In the genomic region with DNA sequence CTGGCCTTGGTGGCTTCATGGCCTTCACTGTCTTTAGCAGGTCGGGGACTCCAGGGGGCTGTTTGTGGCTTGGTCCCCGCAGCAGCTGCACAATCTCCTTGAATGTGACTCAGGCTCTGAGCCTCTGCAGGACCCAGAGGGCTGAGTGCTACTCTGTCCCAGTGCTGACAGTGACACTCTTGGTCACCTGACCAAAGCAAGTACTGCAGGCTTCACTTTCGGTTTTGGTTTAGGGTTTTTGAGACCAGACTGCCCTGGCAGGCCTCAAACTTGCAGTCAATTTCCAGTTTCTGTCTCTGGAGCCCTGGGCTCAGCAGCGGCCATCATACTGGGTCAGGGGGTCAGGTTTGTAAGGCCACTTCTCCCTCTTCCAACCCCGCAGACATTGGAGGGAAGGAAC, we compare ENCODE assay signal across 9 mouse cellular contexts. TPM values are rescaled to one million over a fixed set of nuclear protein-coding genes. Genes with fewer than 3 reads are reported as not detected.
DNase-seq lines count a peak whose midpoint lies in the region; ATAC-seq lines count a peak whose summit lies in the region.
"Had no signal": no experiment of that assay in that cellular context is flagged by ENCODE, and none has a peak within 500 bp of the region (broad histone marks: within the 10 kb centered on the region; RNA-seq: fewer than 3 reads in every experiment).

No protein-coding gene starts in this region.

- H3K27me3 ChIP-seq in heart, embryonic 10.5 days (ENCODE audit: insufficient read depth, poor library complexity, severe bottlenecking): peaks cover 3% of the 10 kb centered on the region
- H3K27me3 ChIP-seq in midbrain, embryonic 15.5 days (replicated peaks): 0 out of 2 replicates have a peak, but pooled peaks cover 2% of the 10 kb centered on the region
- H3K27me3 ChIP-seq in hindbrain, embryonic 10.5 days (ENCODE audit: insufficient read depth, poor library complexity, severe bottlenecking): no peaks in the 10 kb centered on the region; the same call in 1 of the 2 replicates
- H3K27me3 ChIP-seq: limb, embryonic 15.5 days had no signal

- intact Hi-C loops in left cerebral cortex, postnatal 36 days (cut with DNase I): no loop called here

- H3K4me3 ChIP-seq in heart, embryonic 10.5 days: peak overlapping the region; percentile 3; the same call in 1 of the 2 replicates
- H3K4me3 ChIP-seq in midbrain, embryonic 15.5 days: no peak overlapping the region
- H3K4me3 ChIP-seq in hindbrain, embryonic 10.5 days: no peak overlapping the region
- H3K4me3 ChIP-seq: limb, embryonic 15.5 days had no signal

- no peaks in the 10 kb centered on the region for H3K9me3 ChIP-seq in heart, embryonic 10.5 days
- H3K9me3 ChIP-seq in midbrain, embryonic 15.5 days: no peaks in the 10 kb centered on the region
- H3K9me3 ChIP-seq in hindbrain, embryonic 10.5 days: peaks cover 9% of the 10 kb centered on the region
- H3K9me3 ChIP-seq: limb, embryonic 15.5 days had no signal

- 30% methylated on average over 5 of the region's 5 CpGs for WGBS in heart, embryonic 10.5 days
- 56% methylated on average over 5 of the region's 5 CpGs for WGBS in midbrain, embryonic 15.5 days
- 65% methylated on average over 5 of the region's 5 CpGs for WGBS in hindbrain, embryonic 10.5 days

- ATAC-seq in megakaryocyte progenitor cell, adult 5-6 weeks (replicated peaks; ENCODE audit: poor library complexity): peak; percentile 90
- ATAC-seq in midbrain, embryonic 15.5 days (replicated peaks): no peak

- no peak overlapping the region for H3K4me2 ChIP-seq in midbrain, embryonic 15.5 days
- H3K4me2 ChIP-seq: limb, embryonic 15.5 days had no signal

- no peak overlapping the region for H3K9ac ChIP-seq in midbrain, embryonic 15.5 days
- H3K9ac ChIP-seq: limb, embryonic 15.5 days had no signal

- no peaks in the 10 kb centered on the region for H3K36me3 ChIP-seq in heart, embryonic 10.5 days
- no peaks in the 10 kb centered on the region for H3K36me3 ChIP-seq in midbrain, embryonic 15.5 days (replicated peaks)
- no peaks in the 10 kb centered on the region for H3K36me3 ChIP-seq in hindbrain, embryonic 10.5 days
- H3K36me3 ChIP-seq: limb, embryonic 15.5 days had no signal

- peaks cover 21% of the 10 kb centered on the region for H3K4me1 ChIP-seq in heart, embryonic 10.5 days
- H3K4me1 ChIP-seq in midbrain, embryonic 15.5 days: no peaks in the 10 kb centered on the region
- H3K4me1 ChIP-seq in hindbrain, embryonic 10.5 days (replicated peaks): peaks cover 18% of the 10 kb centered on the region

- peak overlapping the region; percentile 32; the same call in 1 of the 2 replicates for H3K27ac ChIP-seq in heart, embryonic 10.5 days
- no peak overlapping the region for H3K27ac ChIP-seq in midbrain, embryonic 15.5 days
- no peak overlapping the region for H3K27ac ChIP-seq in hindbrain, embryonic 10.5 days
- H3K27ac ChIP-seq: limb, embryonic 15.5 days had no signal

- peak; percentile 46 for DNase-seq in ovary, adult 18-20 months (ENCODE audit: low spot score)
- no peak for DNase-seq in ovary, postnatal 36 days (ENCODE audit: low spot score)
- DNase-seq in heart, embryonic 10.5 days (ENCODE audit: low spot score): no peak
- peak; percentile 72 for DNase-seq in kidney, postnatal 10 days
- no peak for DNase-seq in left cerebral cortex, postnatal 36 days (ENCODE audit: low spot score in 2 of 2)
- no peak for DNase-seq in hindbrain, embryonic 10.5 days (ENCODE audit: low spot score)

RNA-seq across cellular contexts. Expression of gene Tmem189, which starts 8.3 kb away (rescaled TPM):
- 47.7 and 53.8 TPM in 2 replicates for polyA plus RNA-seq in heart, embryonic 10.5 days (2016; fragmentation: Nextera tagmentation; extraction: Ambion mirVana)
- total RNA-seq in megakaryocyte progenitor cell, adult 5-6 weeks (2015): 15.5 and 18.0 TPM in 2 replicates
- total RNA-seq in megakaryocyte progenitor cell, adult 5-6 weeks (2017): 18.4 and 20.0 TPM in 2 replicates
- total RNA-seq in left cerebral cortex, postnatal 36 days (2021): 10 to 100 TPM; 45.2 to 48.3 TPM
- 33.4 and 37.9 TPM in 2 replicates for polyA plus RNA-seq in midbrain, embryonic 15.5 days (2015; fragmentation: Nextera tagmentation; extraction: Ambion mirVana)
- polyA plus RNA-seq in hindbrain, embryonic 10.5 days (2016; fragmentation: Nextera tagmentation; extraction: Ambion mirVana): 41.2 and 43.8 TPM in 2 replicates

RNA-seq across cellular contexts. Expression of gene Cebpb, which starts 9.2 kb away (rescaled TPM):
- 4.2 TPM in 2 replicates for polyA plus RNA-seq in heart, embryonic 10.5 days (2016; fragmentation: Nextera tagmentation; extraction: Ambion mirVana)
- total RNA-seq in megakaryocyte progenitor cell, adult 5-6 weeks (2015): 19.6 and 22.4 TPM in 2 replicates
- total RNA-seq in megakaryocyte progenitor cell, adult 5-6 weeks (2017): 15.6 and 16.3 TPM in 2 replicates
- total RNA-seq in left cerebral cortex, postnatal 36 days (2021): 10 to 100 TPM; 12.9 to 18.8 TPM
- 1.3 and 2.0 TPM in 2 replicates for polyA plus RNA-seq in midbrain, embryonic 15.5 days (2015; fragmentation: Nextera tagmentation; extraction: Ambion mirVana)
- 1.1 and 1.5 TPM in 2 replicates for polyA plus RNA-seq in hindbrain, embryonic 10.5 days (2016; fragmentation: Nextera tagmentation; extraction: Ambion mirVana)

RNA-seq across cellular contexts. Expression of gene Gm20431, which starts 36.6 kb away (rescaled TPM):
- polyA plus RNA-seq in heart, embryonic 10.5 days (2016; fragmentation: Nextera tagmentation; extraction: Ambion mirVana): 0.36 and 3.9 TPM in 2 replicates
- 3.7 TPM in 1 of 2 replicates, not detected in the other for total RNA-seq in megakaryocyte progenitor cell, adult 5-6 weeks (2015)
- not detected in 2 replicates for total RNA-seq in megakaryocyte progenitor cell, adult 5-6 weeks (2017)
- total RNA-seq in left cerebral cortex, postnatal 36 days (2021): 10 to 100 TPM; 42.3 to 46.8 TPM
- polyA plus RNA-seq in midbrain, embryonic 15.5 days (2015; fragmentation: Nextera tagmentation; extraction: Ambion mirVana): 10.5 and 10.7 TPM in 2 replicates
- polyA plus RNA-seq in hindbrain, embryonic 10.5 days (2016; fragmentation: Nextera tagmentation; extraction: Ambion mirVana): 4.1 and 6.7 TPM in 2 replicates

Comparison
In these comparisons a context has a peak if more than half of its experiments do, and no peak if none do; other contexts are left out.
1. DNase-seq: peak in ovary, adult 18-20 months (single experiment) and kidney, postnatal 10 days (single experiment); none in ovary, postnatal 36 days (single experiment), heart, embryonic 10.5 days (single experiment), left cerebral cortex, postnatal 36 days (0 of 2) and hindbrain, embryonic 10.5 days (single experiment).